Mouse (Mus musculus): Measurements from ENCODE around the gene Pogz. TPM values are rescaled to one million over a fixed set of nuclear protein-coding genes. Genes with fewer than 3 reads are reported as not detected.

Pogz gene
- polyA plus RNA-seq, 1 experiment from 2014 or later: 2.9 TPM

- Histone ChIP-seq H3K9ac (replicated peaks) (no peak overlapping the region), H3K4me3 (ENCODE audit: low read depth, low read length) (no peak overlapping the region)
These were observed 15.3 kb upstream of the Pogz start for GRCm38 (mm10) chr3:94822082-94822481.

GRCm38 (mm10) chr3:94824110-94824509 is 13.3 kb upstream of the Pogz start:
- Histone ChIP-seq H3K4me2 (ENCODE audit: low read depth, low read length) (no peak overlapping the region), H3K27me3 (ENCODE audit: insufficient read depth, low read length) (no peaks in the 10 kb centered on the region), H3K4me3 (ENCODE audit: low read depth, low read length) (no peak overlapping the region), H3K4me1 (ENCODE audit: insufficient read depth) (no peaks in the 10 kb centered on the region; the same call in 1 of the 2 replicates), H3K9me3 (ENCODE audit: low read length) (no peaks in the 10 kb centered on the region), H3K9ac (replicated peaks) (no peak overlapping the region), H3K27ac (ENCODE audit: low read depth) (no peak overlapping the region), H3K36me3 (replicated peaks; ENCODE audit: insufficient read depth, low read length) (no peaks in the 10 kb centered on the region)
- peak; percentile 17; the same call in 1 of the 2 replicates for TF ChIP-seq CTCF (IDR thresholded peaks at IDR 0.05; ENCODE audit: low read depth)
- no peak for TF ChIP-seq EP300 (IDR thresholded peaks at IDR 0.05; ENCODE audit: low read depth)
- ATAC-seq (no peak), DNase-seq (no peak)
- WGBS (ENCODE audit: insufficient replicate concordance): 72% methylated on average over 3 of the region's 3 CpGs

More at GRCm38 (mm10) chr3:94822082-94822481, 15.3 kb upstream of the Pogz start:
- Histone ChIP-seq H3K36me3 (replicated peaks; ENCODE audit: insufficient read depth, low read length) (no peaks in the 10 kb centered on the region), H3K4me1 (ENCODE audit: insufficient read depth) (no peaks in the 10 kb centered on the region; the same call in 1 of the 2 replicates), H3K9me3 (ENCODE audit: low read length) (no peaks in the 10 kb centered on the region), H3K27me3 (ENCODE audit: insufficient read depth, low read length) (no peaks in the 10 kb centered on the region), H3K4me2 (ENCODE audit: low read depth, low read length) (peak overlapping the region; percentile 88), H3K27ac (ENCODE audit: low read depth) (no peak overlapping the region)
- DNase-seq: no peak
- no peak for TF ChIP-seq EP300 (IDR thresholded peaks at IDR 0.05; ENCODE audit: low read depth)
- no peak for TF ChIP-seq CTCF (IDR thresholded peaks at IDR 0.05; ENCODE audit: low read depth)
- WGBS (ENCODE audit: insufficient replicate concordance): 76% methylated on average over 4 of the region's 4 CpGs
- no peak for ATAC-seq

GRCm38 (mm10) chr3:94832100-94832499 is 5.3 kb upstream of the Pogz start:
- H3K9me3 ChIP-seq (ENCODE audit: low read length): no peaks in the 10 kb centered on the region
- H3K4me2 ChIP-seq (ENCODE audit: low read depth, low read length): peak overlapping the region; percentile 47
- ATAC-seq (no peak), DNase-seq (no peak)
- peaks cover 6% of the 10 kb centered on the region; the same call in 1 of the 2 replicates for H3K4me1 ChIP-seq (ENCODE audit: insufficient read depth)
- H3K4me3 ChIP-seq (ENCODE audit: low read depth, low read length): no peak overlapping the region
- H3K27me3 ChIP-seq (ENCODE audit: insufficient read depth, low read length): no peaks in the 10 kb centered on the region
- no peak for TF ChIP-seq CTCF (IDR thresholded peaks at IDR 0.05; ENCODE audit: low read depth)
- TF ChIP-seq EP300 (IDR thresholded peaks at IDR 0.05; ENCODE audit: low read depth): no peak
- H3K9ac ChIP-seq (replicated peaks): 0 out of 2 replicates have a peak overlapping the region, but pooled peaks have one; percentile 5
- no peaks in the 10 kb centered on the region for H3K36me3 ChIP-seq (replicated peaks; ENCODE audit: insufficient read depth, low read length)
- no peak overlapping the region; the same call in 1 of the 2 replicates for H3K27ac ChIP-seq (ENCODE audit: low read depth)
- 14% methylated on average over 9 of the region's 9 CpGs for WGBS (ENCODE audit: insufficient replicate concordance)

GRCm38 (mm10) chr3:94832701-94833100 is 4.7 kb upstream of the Pogz start:
- 0 out of 2 replicates have a peak overlapping the region, but pooled peaks have one; percentile 5 for H3K9ac ChIP-seq (replicated peaks)
- ATAC-seq (no peak), DNase-seq (no peak)
- H3K4me1 ChIP-seq (ENCODE audit: insufficient read depth): peaks cover 6% of the 10 kb centered on the region; the same call in 1 of the 2 replicates
- WGBS (ENCODE audit: insufficient replicate concordance): 61% methylated on average over 5 of the region's 5 CpGs
- no peak overlapping the region for H3K4me3 ChIP-seq (ENCODE audit: low read depth, low read length)
- TF ChIP-seq CTCF (IDR thresholded peaks at IDR 0.05; ENCODE audit: low read depth): no peak
- TF ChIP-seq EP300 (IDR thresholded peaks at IDR 0.05; ENCODE audit: low read depth): no peak
- no peak overlapping the region; the same call in 1 of the 2 replicates for H3K27ac ChIP-seq (ENCODE audit: low read depth)
- H3K4me2 ChIP-seq (ENCODE audit: low read depth, low read length): peak overlapping the region; percentile 47
- no peaks in the 10 kb centered on the region for H3K36me3 ChIP-seq (replicated peaks; ENCODE audit: insufficient read depth, low read length)
- no peaks in the 10 kb centered on the region for H3K9me3 ChIP-seq (ENCODE audit: low read length)
- H3K27me3 ChIP-seq (ENCODE audit: insufficient read depth, low read length): no peaks in the 10 kb centered on the region

- Histone ChIP-seq H3K36me3 (replicated peaks; ENCODE audit: insufficient read depth, low read length) (no peaks in the 10 kb centered on the region), H3K27me3 (ENCODE audit: insufficient read depth, low read length) (no peaks in the 10 kb centered on the region), H3K27ac (ENCODE audit: low read depth) (no peak overlapping the region), H3K4me1 (ENCODE audit: insufficient read depth) (peaks cover 6% of the 10 kb centered on the region; the same call in 1 of the 2 replicates), H3K4me2 (ENCODE audit: low read depth, low read length) (no peak overlapping the region), H3K9me3 (ENCODE audit: low read length) (no peaks in the 10 kb centered on the region), H3K4me3 (ENCODE audit: low read depth, low read length) (no peak overlapping the region), H3K9ac (replicated peaks) (no peak overlapping the region)
- DNase-seq (no peak), ATAC-seq (no peak)
- TF ChIP-seq CTCF (IDR thresholded peaks at IDR 0.05; ENCODE audit: low read depth): peak; percentile 59
- TF ChIP-seq EP300 (IDR thresholded peaks at IDR 0.05; ENCODE audit: low read depth): no peak
These were observed 4.0 kb upstream of the Pogz start for GRCm38 (mm10) chr3:94833358-94833757.

- Histone ChIP-seq H3K9ac (replicated peaks) (no peak overlapping the region), H3K4me2 (ENCODE audit: low read depth, low read length) (no peak overlapping the region), H3K27me3 (ENCODE audit: insufficient read depth, low read length) (no peaks in the 10 kb centered on the region), H3K36me3 (replicated peaks; ENCODE audit: insufficient read depth, low read length) (no peaks in the 10 kb centered on the region), H3K27ac (ENCODE audit: low read depth) (no peak overlapping the region), H3K9me3 (ENCODE audit: low read length) (no peaks in the 10 kb centered on the region), H3K4me3 (ENCODE audit: low read depth, low read length) (no peak overlapping the region), H3K4me1 (ENCODE audit: insufficient read depth) (peaks cover 15% of the 10 kb centered on the region)
- DNase-seq (no peak), ATAC-seq (no peak)
- no peak for TF ChIP-seq CTCF (IDR thresholded peaks at IDR 0.05; ENCODE audit: low read depth)
- no peak for TF ChIP-seq EP300 (IDR thresholded peaks at IDR 0.05; ENCODE audit: low read depth)
- 58% methylated on average over 3 of the region's 3 CpGs for WGBS (ENCODE audit: insufficient replicate concordance)
These were observed 2.0 kb upstream of the Pogz start for GRCm38 (mm10) chr3:94835396-94835795.
